Mouse (Mus musculus) midbrain, embryonic 15.5 days (tissue): ENCODE measurements around the gene Ss18l2. TPM values are rescaled to one million over a fixed set of nuclear protein-coding genes. Genes with fewer than 3 reads are reported as not detected.

Experiments
- polyA plus RNA-seq: library from polyadenylated mRNA; unstranded; fragments of >200 nt; fragmentation: Nextera tagmentation; extraction: Ambion mirVana; gene quantifications from 2 replicates; pipeline ENCODE4 v1.2.1, GENCODE M21; 2015

Ss18l2 gene
- polyA plus RNA-seq, 1 experiment from 2014 or later, result 149 TPM

Other genes starting within 250 kb of the Ss18l2 start
- 26.2 and 32.5 TPM in 2 replicates for gene Cck, start 214.6 kb upstream of the Ss18l2 start, polyA plus RNA-seq
- 0.18 and 0.27 TPM in 2 replicates for gene Lyzl4, start 68.2 kb upstream of the Ss18l2 start, polyA plus RNA-seq
- gene Vipr1, start 67.6 kb upstream of the Ss18l2 start, polyA plus RNA-seq, result 0.14 and 0.15 TPM in 2 replicates
- 36.9 and 39.4 TPM in 2 replicates for gene Sec22c, start 4.8 kb upstream of the Ss18l2 start, polyA plus RNA-seq
- 51.0 and 52.1 TPM in 2 replicates for gene Nktr, start 8.8 kb downstream of the Ss18l2 start, polyA plus RNA-seq
- gene Zfp651, start 49.0 kb downstream of the Ss18l2 start, polyA plus RNA-seq, result 28.8 and 30.3 TPM in 2 replicates
- gene Klhl40, start 67.3 kb downstream of the Ss18l2 start, polyA plus RNA-seq, result 1.6 and 1.9 TPM in 2 replicates
- gene Hhatl, start 82.2 kb downstream of the Ss18l2 start, polyA plus RNA-seq, result 0.09 TPM in 1 of 2 replicates, not detected in the other
- 4.1 and 4.2 TPM in 2 replicates for gene Ccdc13, start 129.1 kb downstream of the Ss18l2 start, polyA plus RNA-seq
- gene Higd1a, start 148.0 kb downstream of the Ss18l2 start, polyA plus RNA-seq, result 142 and 144 TPM in 2 replicates
- 2.8 and 3.5 TPM in 2 replicates for gene Ackr2, start 188.0 kb downstream of the Ss18l2 start, polyA plus RNA-seq
- not detected in 2 replicates for gene Cyp8b1, start 206.0 kb downstream of the Ss18l2 start, polyA plus RNA-seq
- 1.7 and 2.2 TPM in 2 replicates for gene Fam198a, start 240.7 kb downstream of the Ss18l2 start, polyA plus RNA-seq